Mouse (Mus musculus): ENCODE data around the gene Pgm3. TPM values are rescaled to one million over a fixed set of nuclear protein-coding genes. Genes with fewer than 3 reads are reported as not detected.

The Pgm3 gene
- polyA plus RNA-seq, 1 experiment from 2014 or later: 42.1 TPM

DNA sequence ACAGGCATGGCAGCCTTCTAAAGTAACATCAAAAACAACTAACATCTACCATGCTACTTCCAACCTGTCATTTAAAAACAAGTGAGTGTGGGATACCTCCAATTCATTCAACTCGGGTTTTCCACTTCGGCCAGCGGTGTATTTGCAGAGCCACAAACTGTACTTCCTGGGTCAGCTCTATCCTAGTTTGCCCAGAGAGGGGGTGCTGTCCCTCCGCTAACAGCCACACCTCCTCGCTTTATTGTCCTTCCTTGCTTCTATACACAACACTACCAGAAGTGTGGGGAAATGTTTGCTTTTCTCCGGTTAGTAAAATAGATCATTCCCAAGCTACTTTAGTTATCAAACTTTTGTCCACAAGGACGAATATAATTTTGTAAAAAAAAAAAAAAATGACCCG is 696 bp downstream of the Pgm3 start:
- Histone ChIP-seq H3K27ac (ENCODE audit: low read length) (no peak overlapping the region), H3K27me3 (replicated peaks; ENCODE audit: control insufficient read depth, insufficient read depth, low read length) (no peaks in the 10 kb centered on the region), H3K4me3 (replicated peaks; ENCODE audit: low read length) (peak overlapping the region; percentile 90), H3K4me2 (ENCODE audit: low read length) (peak overlapping the region; percentile 71), H3K9ac (replicated peaks; ENCODE audit: low read depth, low read length) (peak overlapping the region; percentile 87; the same call in 1 of the 2 replicates), H3K4me1 (replicated peaks; ENCODE audit: control insufficient read depth, insufficient read depth, low read length) (peaks cover 14% of the 10 kb centered on the region), H3K9me3 (ENCODE audit: control insufficient read depth, low read length) (no peaks in the 10 kb centered on the region), H3K36me3 (ENCODE audit: control insufficient read depth, insufficient read depth) (peaks cover 11% of the 10 kb centered on the region)
- WGBS: 19% methylated on average over 8 of the region's 8 CpGs
- no peak for ATAC-seq

DNA sequence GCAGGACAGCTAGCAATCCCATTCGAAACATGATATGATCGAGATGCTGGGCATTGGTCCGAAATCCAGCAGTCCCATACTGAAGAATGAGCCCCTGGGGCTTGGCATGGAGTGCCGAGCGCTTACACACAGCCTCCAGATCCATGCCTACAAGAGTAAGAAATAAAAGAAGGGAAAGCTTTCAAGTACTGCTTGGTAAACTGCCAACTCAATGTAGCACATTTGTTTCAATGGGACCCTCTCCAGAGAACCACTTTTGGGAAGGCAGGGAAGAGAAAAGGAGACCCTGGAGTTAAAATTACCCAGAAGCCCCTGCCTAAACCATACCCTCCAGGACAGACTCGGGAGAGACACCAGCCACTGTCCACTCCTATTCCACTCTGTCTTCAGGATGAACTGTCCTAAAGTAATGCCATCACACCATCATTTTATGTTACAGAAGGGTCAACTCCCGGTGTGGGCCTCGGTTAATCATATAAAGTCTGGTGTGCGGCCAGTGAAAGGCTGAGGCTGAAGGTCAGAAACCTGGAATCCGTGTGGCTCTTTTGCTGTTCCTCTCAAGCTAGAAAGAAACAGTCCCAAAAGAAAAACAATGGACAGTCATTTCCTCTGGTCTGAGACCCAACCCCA is 1.3 kb downstream of the Pgm3 start:
- WGBS: 61% methylated on average over 10 of the region's 10 CpGs
- H3K27ac ChIP-seq (ENCODE audit: low read length): no peak overlapping the region
- peaks cover 14% of the 10 kb centered on the region for H3K4me1 ChIP-seq (replicated peaks; ENCODE audit: control insufficient read depth, insufficient read depth, low read length)
- H3K27me3 ChIP-seq (replicated peaks; ENCODE audit: control insufficient read depth, insufficient read depth, low read length): no peaks in the 10 kb centered on the region
- no peak overlapping the region for H3K9ac ChIP-seq (replicated peaks; ENCODE audit: low read depth, low read length)
- H3K4me2 ChIP-seq (ENCODE audit: low read length): peak overlapping the region; percentile 71
- peaks cover 13% of the 10 kb centered on the region for H3K36me3 ChIP-seq (ENCODE audit: control insufficient read depth, insufficient read depth)
- peak overlapping the region; percentile 90 for H3K4me3 ChIP-seq (replicated peaks; ENCODE audit: low read length)
- no peak for ATAC-seq
- H3K9me3 ChIP-seq (ENCODE audit: control insufficient read depth, low read length): no peaks in the 10 kb centered on the region

DNA sequence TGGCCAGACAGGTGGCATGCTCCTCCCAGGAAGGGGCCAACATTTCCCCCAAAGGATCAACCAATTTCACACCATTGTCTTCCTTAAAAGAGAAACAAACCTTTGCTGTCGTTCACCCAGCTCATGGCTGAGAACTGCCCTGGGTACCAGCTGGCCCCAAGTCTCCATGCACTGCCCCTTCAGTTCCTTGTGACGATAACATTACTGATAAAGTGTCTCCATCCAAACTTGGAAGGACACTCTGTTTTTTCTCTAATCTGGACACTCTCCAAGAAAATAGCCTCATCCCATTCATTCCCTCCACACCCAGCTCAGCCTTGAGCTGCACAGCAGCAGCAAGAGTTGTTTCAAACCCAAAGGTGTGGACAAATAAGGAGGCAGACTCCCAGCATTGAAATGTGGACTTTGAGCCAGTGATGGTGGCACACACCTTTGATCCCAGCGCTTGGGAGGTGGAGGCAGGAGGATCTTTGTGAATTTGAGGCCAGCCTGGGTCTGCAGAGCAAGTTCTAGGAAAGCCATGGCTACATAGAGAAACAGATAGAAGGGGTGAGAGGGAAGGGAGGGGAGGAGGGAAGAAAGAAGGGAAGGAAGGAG is 2.2 kb downstream of the Pgm3 start:
- Histone ChIP-seq H3K9ac (replicated peaks; ENCODE audit: low read depth, low read length) (no peak overlapping the region), H3K4me2 (ENCODE audit: low read length) (no peak overlapping the region), H3K27ac (ENCODE audit: low read length) (no peak overlapping the region), H3K27me3 (replicated peaks; ENCODE audit: control insufficient read depth, insufficient read depth, low read length) (no peaks in the 10 kb centered on the region), H3K4me3 (replicated peaks; ENCODE audit: low read length) (no peak overlapping the region), H3K4me1 (replicated peaks; ENCODE audit: control insufficient read depth, insufficient read depth, low read length) (peaks cover 14% of the 10 kb centered on the region), H3K9me3 (ENCODE audit: control insufficient read depth, low read length) (no peaks in the 10 kb centered on the region), H3K36me3 (ENCODE audit: control insufficient read depth, insufficient read depth) (peaks cover 23% of the 10 kb centered on the region)
- 90% methylated on average over 3 of the region's 3 CpGs for WGBS
- ATAC-seq: no peak

DNA sequence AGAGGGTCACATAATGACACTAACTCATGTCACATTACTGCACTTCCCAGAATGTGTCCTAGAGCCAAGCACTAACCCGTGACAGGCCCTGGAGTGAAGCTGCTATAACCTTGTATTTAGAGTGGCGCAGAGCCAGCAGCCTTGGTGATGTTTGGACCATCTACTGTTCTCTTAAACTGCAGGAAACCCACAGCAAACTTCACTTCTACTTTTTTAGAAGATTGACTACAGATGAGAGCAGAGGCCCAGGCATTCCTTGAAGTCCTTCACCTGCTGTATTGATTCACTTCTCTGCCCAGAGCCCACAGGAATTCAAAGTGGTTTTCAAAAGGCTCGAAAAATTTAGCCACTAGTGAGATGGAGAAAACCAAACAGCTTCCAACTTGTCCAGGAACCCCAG is 11.1 kb downstream of the Pgm3 start:
- H3K27ac ChIP-seq (ENCODE audit: low read length): no peak overlapping the region
- no peak overlapping the region for H3K4me3 ChIP-seq (replicated peaks; ENCODE audit: low read length)
- H3K9me3 ChIP-seq (ENCODE audit: control insufficient read depth, low read length): no peaks in the 10 kb centered on the region
- no peaks in the 10 kb centered on the region for H3K27me3 ChIP-seq (replicated peaks; ENCODE audit: control insufficient read depth, insufficient read depth, low read length)
- ATAC-seq: no peak
- peaks cover 60% of the 10 kb centered on the region for H3K36me3 ChIP-seq (ENCODE audit: control insufficient read depth, insufficient read depth)
- H3K4me2 ChIP-seq (ENCODE audit: low read length): no peak overlapping the region
- 86% methylated on average over 3 of the region's 3 CpGs for WGBS
- H3K9ac ChIP-seq (replicated peaks; ENCODE audit: low read depth, low read length): no peak overlapping the region
- no peaks in the 10 kb centered on the region for H3K4me1 ChIP-seq (replicated peaks; ENCODE audit: control insufficient read depth, insufficient read depth, low read length)

DNA sequence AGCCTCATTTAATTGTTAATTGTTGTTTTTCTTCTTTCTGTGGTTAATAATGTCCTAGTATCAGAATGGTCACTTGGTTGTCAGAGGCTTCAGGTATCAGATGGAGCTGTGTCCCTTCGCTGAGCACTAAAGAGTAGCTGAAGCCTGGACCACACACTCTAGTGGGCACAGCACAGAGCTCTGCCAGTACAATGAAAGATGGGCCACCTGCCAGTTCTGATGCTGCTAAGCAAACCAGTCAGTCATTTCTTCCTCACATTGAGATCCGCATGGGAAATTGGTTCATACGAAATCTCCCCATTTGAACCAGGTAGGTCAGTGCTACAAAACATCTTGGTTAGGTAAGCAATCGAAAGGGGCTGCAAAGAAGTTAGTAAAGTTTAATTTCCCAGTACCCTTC is 17.0 kb downstream of the Pgm3 start:
- WGBS: 91% methylated on average over 4 of the region's 4 CpGs
- Histone ChIP-seq H3K27me3 (replicated peaks; ENCODE audit: control insufficient read depth, insufficient read depth, low read length) (no peaks in the 10 kb centered on the region), H3K27ac (ENCODE audit: low read length) (no peak overlapping the region), H3K4me3 (replicated peaks; ENCODE audit: low read length) (no peak overlapping the region), H3K9ac (replicated peaks; ENCODE audit: low read depth, low read length) (no peak overlapping the region), H3K9me3 (ENCODE audit: control insufficient read depth, low read length) (no peaks in the 10 kb centered on the region), H3K4me2 (ENCODE audit: low read length) (no peak overlapping the region), H3K4me1 (replicated peaks; ENCODE audit: control insufficient read depth, insufficient read depth, low read length) (no peaks in the 10 kb centered on the region), H3K36me3 (ENCODE audit: control insufficient read depth, insufficient read depth) (peaks cover 57% of the 10 kb centered on the region)
- ATAC-seq: no peak

DNA sequence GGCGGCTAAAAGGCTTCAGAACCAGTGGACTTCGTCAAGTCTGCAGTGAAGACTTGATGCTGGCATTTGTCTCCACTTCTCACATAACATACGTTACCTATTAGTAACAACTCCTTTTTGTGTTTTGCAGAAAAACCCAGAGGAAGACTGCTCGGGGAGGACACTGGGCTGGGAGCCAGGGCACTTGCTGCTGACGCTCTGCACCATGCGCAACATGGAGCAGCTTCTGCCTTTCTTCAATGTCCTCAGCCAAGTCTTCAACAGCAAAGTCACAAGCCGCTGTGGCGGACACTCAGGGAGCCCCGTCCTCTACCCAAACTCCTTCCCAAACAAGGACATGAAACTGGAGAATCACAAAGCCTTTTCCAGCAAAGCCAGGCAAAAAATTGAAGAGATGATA is 17.8 kb downstream of the Pgm3 start:
- Histone ChIP-seq H3K27ac (ENCODE audit: low read length) (no peak overlapping the region), H3K4me3 (replicated peaks; ENCODE audit: low read length) (no peak overlapping the region), H3K36me3 (ENCODE audit: control insufficient read depth, insufficient read depth) (peaks cover 54% of the 10 kb centered on the region), H3K9ac (replicated peaks; ENCODE audit: low read depth, low read length) (no peak overlapping the region), H3K4me1 (replicated peaks; ENCODE audit: control insufficient read depth, insufficient read depth, low read length) (no peaks in the 10 kb centered on the region), H3K9me3 (ENCODE audit: control insufficient read depth, low read length) (no peaks in the 10 kb centered on the region), H3K27me3 (replicated peaks; ENCODE audit: control insufficient read depth, insufficient read depth, low read length) (no peaks in the 10 kb centered on the region), H3K4me2 (ENCODE audit: low read length) (no peak overlapping the region)
- no peak for ATAC-seq
- 82% methylated on average over 9 of the region's 9 CpGs for WGBS

DNA sequence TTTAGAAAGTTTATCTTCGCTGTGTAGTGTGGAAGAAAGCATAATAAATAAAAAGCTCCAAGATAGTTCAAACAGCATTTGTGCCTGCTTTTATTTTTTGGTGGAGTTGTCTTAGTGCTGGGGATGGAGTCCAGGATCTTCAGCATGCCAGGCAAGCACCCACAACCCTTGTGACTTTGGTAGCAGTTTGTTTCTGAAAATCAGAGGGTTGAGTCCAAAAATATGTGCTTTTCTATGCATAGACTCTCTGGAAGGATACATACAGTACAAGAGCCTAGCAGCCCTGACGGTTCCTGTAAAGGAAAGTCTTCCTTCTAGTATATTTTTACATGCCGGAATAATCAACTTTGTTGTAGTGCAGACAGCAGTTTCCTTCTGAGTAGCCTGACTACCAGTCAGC is 20.9 kb downstream of the Pgm3 start:
- Histone ChIP-seq H3K9me3 (ENCODE audit: control insufficient read depth, low read length) (no peaks in the 10 kb centered on the region), H3K27me3 (replicated peaks; ENCODE audit: control insufficient read depth, insufficient read depth, low read length) (no peaks in the 10 kb centered on the region), H3K4me1 (replicated peaks; ENCODE audit: control insufficient read depth, insufficient read depth, low read length) (no peaks in the 10 kb centered on the region), H3K27ac (ENCODE audit: low read length) (no peak overlapping the region), H3K36me3 (ENCODE audit: control insufficient read depth, insufficient read depth) (peaks cover 31% of the 10 kb centered on the region), H3K4me3 (replicated peaks; ENCODE audit: low read length) (no peak overlapping the region), H3K4me2 (ENCODE audit: low read length) (no peak overlapping the region), H3K9ac (replicated peaks; ENCODE audit: low read depth, low read length) (no peak overlapping the region)
- WGBS: 89% methylated on average over 3 of the region's 3 CpGs
- no peak for ATAC-seq

DNA sequence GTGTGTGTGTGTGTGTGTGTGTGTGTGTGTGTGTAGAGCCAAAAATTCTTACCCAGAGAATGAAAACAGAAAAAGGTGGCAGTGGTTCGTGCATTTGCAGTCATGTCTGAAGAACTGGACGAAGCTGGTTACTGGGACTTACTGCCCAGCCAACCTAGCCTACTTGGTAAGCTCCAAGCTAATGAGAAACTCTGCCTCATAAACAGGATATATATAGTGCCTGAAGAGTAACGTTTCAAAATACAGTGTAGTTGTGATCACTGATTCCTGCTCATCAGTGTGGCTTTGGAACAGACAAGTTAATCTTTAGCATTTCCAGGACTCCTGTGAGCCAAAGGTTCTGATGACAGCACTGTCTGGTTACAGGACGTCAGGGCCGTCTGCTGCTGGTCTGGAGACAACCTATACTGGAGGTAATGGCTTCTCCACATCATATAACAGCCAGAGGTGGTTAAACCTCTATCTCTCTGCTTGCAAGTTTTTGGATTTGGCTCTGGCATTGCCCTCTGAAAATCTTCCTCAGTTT is 21.9 kb downstream of the Pgm3 start:
- Histone ChIP-seq H3K9me3 (ENCODE audit: control insufficient read depth, low read length) (no peaks in the 10 kb centered on the region), H3K4me1 (replicated peaks; ENCODE audit: control insufficient read depth, insufficient read depth, low read length) (no peaks in the 10 kb centered on the region)

DNA sequence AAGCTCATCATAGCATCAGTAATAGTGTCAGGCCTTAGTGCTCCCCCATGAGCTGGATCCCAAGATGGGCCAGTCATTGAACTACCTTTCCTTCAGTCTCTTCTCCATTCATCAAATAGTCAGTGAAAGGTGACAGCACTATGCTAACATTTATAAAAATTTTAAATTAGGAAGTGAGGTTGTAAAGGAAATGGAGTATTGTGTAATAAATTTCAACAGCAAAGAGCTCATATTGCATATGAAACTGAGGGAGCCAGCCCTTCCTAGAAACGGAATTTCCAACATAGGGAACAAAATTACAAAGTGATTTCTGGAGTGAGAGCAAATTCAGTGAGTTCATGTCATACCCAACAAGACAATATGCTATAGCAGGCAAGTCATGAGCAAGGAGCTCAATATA is 27.1 kb downstream of the Pgm3 start:
- ATAC-seq: no peak

More for the DNA sequence above, 21.9 kb downstream of the Pgm3 start:
- Histone ChIP-seq H3K4me2 (ENCODE audit: low read length) (no peak overlapping the region), H3K27ac (ENCODE audit: low read length) (no peak overlapping the region), H3K36me3 (ENCODE audit: control insufficient read depth, insufficient read depth) (peaks cover 35% of the 10 kb centered on the region), H3K9ac (replicated peaks; ENCODE audit: low read depth, low read length) (no peak overlapping the region), H3K27me3 (replicated peaks; ENCODE audit: control insufficient read depth, insufficient read depth, low read length) (no peaks in the 10 kb centered on the region), H3K4me3 (replicated peaks; ENCODE audit: low read length) (no peak overlapping the region)
- ATAC-seq: no peak
- WGBS: 86% methylated on average over 5 of the region's 5 CpGs

More for the DNA sequence above, 27.1 kb downstream of the Pgm3 start:
- H3K4me1 ChIP-seq (replicated peaks; ENCODE audit: control insufficient read depth, insufficient read depth, low read length): no peaks in the 10 kb centered on the region; the same call in 1 of the 2 replicates
- H3K9ac ChIP-seq (replicated peaks; ENCODE audit: low read depth, low read length): no peak overlapping the region
- H3K4me2 ChIP-seq (ENCODE audit: low read length): no peak overlapping the region
- WGBS: 81% methylated on average over 1 of the region's 1 CpGs
- H3K9me3 ChIP-seq (ENCODE audit: control insufficient read depth, low read length): no peaks in the 10 kb centered on the region
- H3K27ac ChIP-seq (ENCODE audit: low read length): no peak overlapping the region
- peaks cover 18% of the 10 kb centered on the region for H3K36me3 ChIP-seq (ENCODE audit: control insufficient read depth, insufficient read depth)
- no peak overlapping the region for H3K4me3 ChIP-seq (replicated peaks; ENCODE audit: low read length)
- no peaks in the 10 kb centered on the region for H3K27me3 ChIP-seq (replicated peaks; ENCODE audit: control insufficient read depth, insufficient read depth, low read length)

Measured in forebrain, embryonic 16.5 days (tissue).